Mouse (Mus musculus) ovary, postnatal 14 days (tissue): Measurements from ENCODE around the gene Irf2bp1.

ENCODE experiments used
- DNase-seq: peaks from one replicate; pipeline ENCODE4 v3.0.0; 2022; ENCODE audit warnings: low spot score

Irf2bp1 gene

GRCm38 (mm10) chr7:19028067-19028466, 24.2 kb downstream of the Irf2bp1 start:
- no peak for DNase-seq

GRCm38 (mm10) chr7:19029084-19029653, 25.3 kb downstream of the Irf2bp1 start:
- DNase-seq = no peak

GRCm38 (mm10) chr7:19031641-19032040, 27.8 kb downstream of the Irf2bp1 start:
- DNase-seq = no peak

GRCm38 (mm10) chr7:19044616-19045015, 40.8 kb downstream of the Irf2bp1 start:
- DNase-seq = no peak

- no peak for DNase-seq
Observed at GRCm38 (mm10) chr7:19046286-19047069, 42.6 kb downstream of the Irf2bp1 start.

- DNase-seq = no peak
Observed at GRCm38 (mm10) chr7:19048006-19048527, 44.2 kb downstream of the Irf2bp1 start.

GRCm38 (mm10) chr7:19049252-19049651, 45.4 kb downstream of the Irf2bp1 start:
- DNase-seq = no peak

GRCm38 (mm10) chr7:19050172-19050571, 46.3 kb downstream of the Irf2bp1 start:
- no peak for DNase-seq

GRCm38 (mm10) chr7:19051161-19051560, 47.3 kb downstream of the Irf2bp1 start:
- DNase-seq = no peak

- DNase-seq = no peak
Observed at GRCm38 (mm10) chr7:19052345-19053135, 48.7 kb downstream of the Irf2bp1 start.

GRCm38 (mm10) chr7:19053136-19053532, 49.3 kb downstream of the Irf2bp1 start:
- no peak for DNase-seq

GRCm38 (mm10) chr7:19054047-19054776, 50.4 kb downstream of the Irf2bp1 start, which contains the start of gene Rsph6a:
Rsph6a (plus strand) TSS chr7:19054690.
- DNase-seq = peak; percentile 39

- DNase-seq = no peak
Observed at GRCm38 (mm10) chr7:19054777-19055076, 50.9 kb downstream of the Irf2bp1 start.

GRCm38 (mm10) chr7:19055108-19055507, 51.3 kb downstream of the Irf2bp1 start:
- no peak for DNase-seq
